Mouse (Mus musculus) liver, embryonic 14.5 days (tissue): ENCODE data around the gene Naga. TPM values are rescaled to one million over a fixed set of nuclear protein-coding genes. Genes with fewer than 3 reads are reported as not detected.

ENCODE experiments used
- ATAC-seq: fragments of 200-750 bp; cut with Nextera tagmentation; 2 replicates; pipeline ENCODE4 v1.8.0; 2017; ENCODE audit warnings: moderate number of reproducible peaks, mild to moderate bottlenecking, moderate library complexity; ENCODE audit not compliant: insufficient read depth
- DNase-seq, 3 experiments: peaks; one replicate each; pipeline ENCODE4 v3.0.0-alpha.2; 2012 to 2013; ENCODE audit warnings: low read depth in 3 of 3, low spot score in 3 of 3
- H3K27ac ChIP-seq: fragments of 300-500 bp; sonication (generic); 2 replicates; pipeline ENCODE4 v1.5.1; 2014; ENCODE audit warnings: moderate library complexity, mild to moderate bottlenecking, control low read depth, inconsistent platforms
- H3K27me3 ChIP-seq: fragments of 300-500 bp; sonication (generic); 2 replicates; pipeline ENCODE4 v1.6.1; 2014; ENCODE audit warnings: mild to moderate bottlenecking, low read length, moderate library complexity; ENCODE audit not compliant: control insufficient read depth, insufficient read depth
- H3K36me3 ChIP-seq: fragments of 300-500 bp; sonication (generic); replicated peaks from 2 replicates; pipeline ENCODE4 v1.6.1; 2014; ENCODE audit warnings: low read depth; ENCODE audit not compliant: control insufficient read depth, insufficient read depth
- H3K4me1 ChIP-seq, 2 experiments: fragments of 200-500 bp in 1 of 2; fragments of 300-500 bp in 1 of 2; sonication (generic) in 1 of 2; replicated peaks; 2 replicates each; pipeline ENCODE4 v1.6.1; 2012 to 2014; ENCODE audit warnings: antibody characterized with exemption in 1 of 2, inconsistent platforms in 1 of 2, low read length in 1 of 2; ENCODE audit not compliant: control insufficient read depth in 2 of 2, insufficient read depth in 2 of 2
- H3K4me2 ChIP-seq: fragments of 300-500 bp; sonication (generic); 2 replicates; pipeline ENCODE4 v1.6.1; 2014; ENCODE audit warnings: low read depth, mild to moderate bottlenecking, control low read depth, moderate library complexity
- H3K4me3 ChIP-seq, 2 experiments: fragments of 200-500 bp in 1 of 2; fragments of 300-500 bp in 1 of 2; sonication (generic) in 1 of 2; 2 replicates each; pipeline ENCODE4 v1.5.1; 2012 to 2014; ENCODE audit warnings: low read depth in 2 of 2, low read length in 2 of 2, mild to moderate bottlenecking in 2 of 2, control low read depth in 1 of 2, inconsistent platforms in 1 of 2, moderate library complexity in 1 of 2; ENCODE audit not compliant: insufficient read depth in 1 of 2
- H3K9ac ChIP-seq: fragments of 300-500 bp; sonication (generic); replicated peaks from 2 replicates; pipeline ENCODE4 v1.6.1; 2014; ENCODE audit warnings: mild to moderate bottlenecking, control low read depth, moderate library complexity
- H3K9me3 ChIP-seq: fragments of 300-500 bp; sonication (generic); 2 replicates; pipeline ENCODE4 v1.6.1; 2016; ENCODE audit warnings: low read length, mixed read lengths; ENCODE audit not compliant: control insufficient read depth
- CTCF ChIP-seq: IDR thresholded peaks from 2 replicates; pipeline ENCODE4 v1.5.1; 2016; ENCODE audit warnings: antibody characterized with exemption, low read depth, control low read depth
- EP300 ChIP-seq: IDR thresholded peaks from 2 replicates; pipeline ENCODE4 v1.6.1; 2016; ENCODE audit warnings: antibody characterized with exemption, low read depth
- WGBS: fragments of 180-500 bp; shearing (Covaris S2); extraction: QIAGEN DNeasy Blood & Tissue Kit; methylation state at CpG from one replicate; pipeline ENCODE4 v1.1.7; 2014; ENCODE audit not compliant: insufficient replicate concordance; 5-methylcytosine and 5-hydroxymethylcytosine counted together
- polyA plus RNA-seq, 2 experiments: library from polyadenylated mRNA; depleted of rRNA in 1 of 2; stranded (reverse) in 1 of 2; unstranded in 1 of 2; fragments of >200 nt; fragmentation: Nextera tagmentation in 1 of 2; extraction: Ambion mirVana in 1 of 2; gene quantifications; 2 replicates each; pipeline versions ENCODE4 v1.2.1 to v1.2.3; 2012 to 2014

The Naga gene
- polyA plus RNA-seq, 2 experiments: 34.2 to 47.7 TPM

DNA sequence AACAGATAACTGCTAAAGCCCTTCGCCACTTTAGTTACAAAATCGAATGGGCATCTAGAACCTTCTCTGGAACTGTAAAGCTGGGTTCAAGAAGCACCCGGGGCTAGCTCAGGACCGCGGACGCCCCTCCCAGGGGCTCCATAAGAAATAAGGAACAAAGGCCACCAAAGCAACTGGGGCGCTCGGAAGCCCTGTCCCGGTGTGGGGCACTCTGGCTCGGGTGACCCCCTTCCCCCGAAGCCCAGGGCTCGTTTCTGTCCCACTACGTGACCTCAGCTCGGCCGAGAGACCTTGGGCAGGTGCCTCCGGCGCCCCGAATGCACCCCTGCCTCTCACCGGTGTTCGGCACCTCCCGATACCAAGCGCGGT is 15.0 kb upstream of the Naga start:
- Histone ChIP-seq H3K36me3 (peaks cover 26% of the 10 kb centered on the region), H3K4me3 (peak overlapping the region; percentile 80 to 82), H3K9me3 (no peaks in the 10 kb centered on the region), H3K4me2 (peak overlapping the region; percentile 90), H3K27ac (peak overlapping the region; percentile 67), H3K9ac (peak overlapping the region; percentile 98), H3K4me1 (peaks cover 28 to 41% of the 10 kb centered on the region in 2 experiments), H3K27me3 (no peaks in the 10 kb centered on the region)
- DNase-seq (no peak), ATAC-seq (peak; percentile 35)
- TF ChIP-seq CTCF (no peak), EP300 (no peak)
- under 1% methylated on average over 23 of the region's 23 CpGs for WGBS

DNA sequence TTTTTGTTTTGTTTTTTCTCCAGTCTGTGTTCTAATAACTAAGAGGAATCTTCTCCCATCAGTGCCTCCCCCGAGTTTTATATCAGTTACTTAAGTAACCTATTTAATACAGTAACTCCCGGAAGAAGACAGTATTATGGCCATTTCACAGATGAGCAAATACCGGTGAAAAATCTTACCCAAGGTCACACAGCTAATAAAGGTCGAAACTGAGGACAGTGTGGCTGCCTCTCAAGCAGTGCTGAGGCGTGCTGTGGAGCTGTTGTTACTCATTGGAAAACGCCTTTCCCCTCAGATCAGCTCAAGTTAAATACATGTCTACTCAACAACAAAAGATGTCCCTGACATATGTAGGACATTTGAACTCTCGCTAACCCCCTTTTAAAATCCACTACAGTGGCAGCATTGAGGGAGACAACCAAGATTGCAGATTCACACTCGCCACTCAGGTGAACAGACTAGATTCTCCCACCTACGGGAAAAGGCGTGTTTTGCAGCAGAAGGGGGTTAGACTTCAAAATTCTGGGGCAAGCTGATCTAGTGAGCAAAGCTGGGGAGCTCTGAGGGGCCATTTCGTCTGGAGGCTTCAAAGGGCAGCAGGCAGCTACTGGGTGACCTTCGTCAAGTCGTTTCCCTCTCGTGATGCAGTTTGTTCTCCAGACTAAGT is 14.5 kb upstream of the Naga start:
- 14% methylated on average over 14 of the region's 14 CpGs for WGBS

DNA sequence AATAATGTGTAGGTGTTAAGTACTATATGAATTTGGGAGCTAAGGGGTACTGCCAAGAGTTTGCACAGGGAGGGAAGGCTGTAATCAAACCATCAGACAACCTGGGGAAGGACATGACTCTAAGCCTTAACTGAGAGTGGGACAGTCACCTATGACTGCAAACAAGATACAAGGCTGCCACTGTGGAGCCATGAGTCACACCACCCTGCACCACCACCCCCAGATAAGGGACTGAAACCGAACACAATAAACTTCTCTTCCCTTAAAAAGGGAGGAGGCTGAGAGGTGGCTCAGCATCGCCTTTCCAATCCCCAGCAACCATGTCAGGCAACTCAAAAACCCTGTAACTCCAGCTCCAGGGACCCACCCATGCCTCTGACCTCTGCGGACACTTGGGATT is 12.8 kb upstream of the Naga start:
- H3K27ac ChIP-seq: peak overlapping the region; percentile 61
- TF ChIP-seq CTCF (no peak), EP300 (0 out of 2 replicates have a peak, but pooled peaks have one; percentile 19)
- peak in 1 of 3 experiments; percentile 50 for DNase-seq
- peak overlapping the region; percentile 54 for H3K9ac ChIP-seq
- H3K4me3 ChIP-seq: peak overlapping the region in 1 of 2 experiments; percentile 3; a peak in 2 of 4 replicates
- H3K4me2 ChIP-seq: peak overlapping the region; percentile 90
- WGBS: 30% methylated on average over 3 of the region's 3 CpGs
- no peaks in the 10 kb centered on the region for H3K27me3 ChIP-seq
- H3K36me3 ChIP-seq: peaks cover 42% of the 10 kb centered on the region
- ATAC-seq: no peak
- H3K9me3 ChIP-seq: no peaks in the 10 kb centered on the region
- peaks cover 47 to 57% of the 10 kb centered on the region in 2 experiments for H3K4me1 ChIP-seq

More for the DNA sequence above, 14.5 kb upstream of the Naga start:
- Histone ChIP-seq H3K4me1 (peaks cover 32 to 42% of the 10 kb centered on the region in 2 experiments), H3K9me3 (no peaks in the 10 kb centered on the region), H3K27me3 (no peaks in the 10 kb centered on the region), H3K27ac (peak overlapping the region; percentile 67), H3K4me2 (peak overlapping the region; percentile 90), H3K4me3 (peak overlapping the region; percentile 80 to 82), H3K9ac (peak overlapping the region; percentile 98), H3K36me3 (peaks cover 32% of the 10 kb centered on the region)
- TF ChIP-seq CTCF (no peak), EP300 (no peak)
- DNase-seq: no peak
- ATAC-seq: no peak

DNA sequence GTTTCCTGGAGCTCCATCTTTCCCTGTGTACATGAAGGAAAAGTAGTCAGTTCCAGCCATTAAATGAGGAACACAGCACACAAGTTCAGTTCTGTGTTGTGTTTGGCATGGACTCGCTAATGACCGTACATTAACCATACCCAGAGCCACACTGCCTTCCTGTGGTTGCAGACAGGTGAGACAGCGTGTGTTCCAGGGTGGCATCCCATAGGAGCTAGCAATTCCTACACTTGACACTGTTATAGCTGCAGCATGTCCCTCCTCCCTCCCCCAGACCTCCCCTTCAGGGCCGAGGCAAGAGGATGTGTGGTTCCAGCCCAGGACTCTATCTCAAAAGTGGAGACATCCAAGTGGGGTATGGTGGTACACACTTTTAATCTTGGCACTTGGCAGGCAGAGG is 11.6 kb upstream of the Naga start:
- peaks cover 42% of the 10 kb centered on the region for H3K36me3 ChIP-seq
- no peak for ATAC-seq
- no peak overlapping the region for H3K4me3 ChIP-seq
- no peaks in the 10 kb centered on the region for H3K27me3 ChIP-seq
- peaks cover 48 to 58% of the 10 kb centered on the region in 2 experiments for H3K4me1 ChIP-seq
- peak; percentile 10; the same call in 1 of the 2 replicates for TF ChIP-seq CTCF
- TF ChIP-seq EP300: no peak
- no peak overlapping the region; the same call in 1 of the 2 replicates for H3K4me2 ChIP-seq
- H3K9me3 ChIP-seq: no peaks in the 10 kb centered on the region
- H3K9ac ChIP-seq: no peak overlapping the region
- peak overlapping the region; percentile 42 for H3K27ac ChIP-seq
- no peak for DNase-seq
- WGBS: 70% methylated on average over 4 of the region's 4 CpGs

DNA sequence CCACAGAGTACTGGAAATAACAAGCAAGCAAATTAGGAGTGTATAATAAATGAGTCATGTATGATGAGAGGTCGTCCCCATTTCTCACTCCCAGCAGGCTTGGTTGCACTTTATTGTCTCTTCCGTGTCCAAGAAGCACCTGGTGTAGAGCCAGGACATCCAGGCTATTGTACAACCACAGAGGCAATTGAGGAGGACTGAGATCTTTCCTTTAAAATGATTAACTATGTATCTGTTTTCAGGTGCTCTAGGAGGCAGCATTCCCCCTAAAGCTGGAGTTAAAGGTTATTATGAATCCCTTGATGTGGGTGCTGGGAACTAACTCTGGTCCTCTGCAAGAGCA is 10.2 kb upstream of the Naga start:
- Histone ChIP-seq H3K27me3 (no peaks in the 10 kb centered on the region), H3K9me3 (no peaks in the 10 kb centered on the region), H3K27ac (no peak overlapping the region), H3K9ac (no peak overlapping the region), H3K4me3 (no peak overlapping the region), H3K4me1 (peaks cover 55 to 69% of the 10 kb centered on the region in 2 experiments), H3K36me3 (peaks cover 54% of the 10 kb centered on the region), H3K4me2 (no peak overlapping the region)
- no peak for TF ChIP-seq CTCF
- no peak for TF ChIP-seq EP300
- 81% methylated on average over 2 of the region's 2 CpGs for WGBS
- ATAC-seq: no peak
- no peak for DNase-seq
